8 mouse cellular contexts compared by ENCODE assay signal in genomic region chr9:108263131-108263681, GRCm38 (mm10). TPM values are rescaled to one million over a fixed set of nuclear protein-coding genes. Genes with fewer than 3 reads are reported as not detected.
DNase-seq lines count a peak whose midpoint lies in the region; ATAC-seq and TF ChIP-seq lines count a peak whose summit lies in the region.

No protein-coding gene starts in this region.

- H3K79me2 ChIP-seq in macrophage (ENCODE audit: inconsistent target), result peaks cover 47% of the 10 kb centered on the region

- TF ChIP-seq CTCF in spleen, adult 2 months (IDR thresholded peaks at IDR 0.05; ENCODE audit: extremely low read depth, insufficient read depth, insufficient read length, insufficient replicate concordance), result no peak
- no peak for TF ChIP-seq CTCF in stomach, postnatal 0 days (IDR thresholded peaks at IDR 0.05; ENCODE audit: low read depth)

- no peaks in the 10 kb centered on the region for H3K36me3 ChIP-seq in spleen, adult 2 months (ENCODE audit: control insufficient read depth, insufficient read depth, low read length)
- H3K36me3 ChIP-seq in macrophage (ENCODE audit: inconsistent target), result no peaks in the 10 kb centered on the region
- no peaks in the 10 kb centered on the region for H3K36me3 ChIP-seq in stomach, postnatal 0 days (ENCODE audit: control insufficient read depth, insufficient read depth, low read length)

- H3K27ac ChIP-seq in spleen, adult 2 months (ENCODE audit: insufficient read depth, low read length), result peak overlapping the region; percentile 68
- no peak overlapping the region for H3K27ac ChIP-seq in macrophage
- peak overlapping the region; percentile 98 for H3K27ac ChIP-seq in stomach, postnatal 0 days (replicated peaks)

- no peak for TF ChIP-seq POLR2A in spleen, adult 2 months (IDR thresholded peaks at IDR 0.05; ENCODE audit: low read depth, low read length)

- no peaks in the 10 kb centered on the region for H3K9me3 ChIP-seq in stomach, postnatal 0 days (ENCODE audit: control insufficient read depth, low read length)

- H3K9ac ChIP-seq in stomach, postnatal 0 days (ENCODE audit: low read length), result peak overlapping the region; percentile 89

- TF ChIP-seq EP300 in stomach, postnatal 0 days (optimal IDR thresholded peaks at IDR 0.05), result no peak

- peak overlapping the region; percentile 61 for H3K4me2 ChIP-seq in stomach, postnatal 0 days (replicated peaks; ENCODE audit: low read depth)

- H3K4me3 ChIP-seq in spleen, adult 2 months (ENCODE audit: extremely low read depth, insufficient read depth, insufficient read length), result peak overlapping the region; percentile 70
- H3K4me3 ChIP-seq in macrophage (ENCODE audit: inconsistent target), result peak overlapping the region; percentile 54
- peak overlapping the region; percentile 95 for H3K4me3 ChIP-seq in stomach, postnatal 0 days (ENCODE audit: low read depth, low read length)

- peak; percentile 47 for ATAC-seq in stomach, postnatal 0 days (ENCODE audit: low FRiP score, low TSS enrichment)

- under 1% methylated on average over 54 of the region's 62 CpGs for WGBS in spleen, adult 2 months
- 1% methylated on average over 51 of the region's 62 CpGs for WGBS in macrophage (ENCODE audit: missing documents)
- WGBS in stomach, postnatal 0 days, result under 1% methylated on average over 53 of the region's 62 CpGs

- peak in 1 of 2 experiments; percentile 64 for DNase-seq in spleen, adult 2 months (ENCODE audit: low read depth in 1 of 2, low spot score in 2 of 2)
- DNase-seq in spleen, adult 18-20 months, result no peak
- DNase-seq in c-Kit-positive CD71-positive TER-119-positive erythroid progenitor cells, embryonic 14.5 days (ENCODE audit: low spot score), result peak; percentile 31
- DNase-seq in frontal cortex, postnatal 36 days (ENCODE audit: low spot score in 2 of 2), result peak; percentile 37 to 39
- DNase-seq in layer of hippocampus, adult 9-11 months, result peak; percentile 10
- no peak for DNase-seq in stomach, postnatal 0 days (ENCODE audit: low spot score)
- no peak for DNase-seq in spleen, adult 12 weeks (ENCODE audit: low spot score)

- H3K4me1 ChIP-seq in spleen, adult 2 months (ENCODE audit: control insufficient read depth, insufficient read depth, insufficient read length), result peaks cover 7% of the 10 kb centered on the region
- H3K4me1 ChIP-seq in stomach, postnatal 0 days (replicated peaks; ENCODE audit: control insufficient read depth, insufficient read depth), result peaks cover 13% of the 10 kb centered on the region

- H3K27me3 ChIP-seq in spleen, adult 2 months (ENCODE audit: control insufficient read depth, insufficient read depth, low read length), result no peaks in the 10 kb centered on the region
- no peaks in the 10 kb centered on the region for H3K27me3 ChIP-seq in stomach, postnatal 0 days (ENCODE audit: control insufficient read depth, insufficient read depth, low read length)

RNA-seq across cellular contexts. Expression of gene Dag1, which starts 0.6 kb away (rescaled TPM):
- 15.5 and 17.2 TPM in 2 replicates for polyA plus RNA-seq in spleen, adult 2 months (2012; rRNA removed)
- total RNA-seq in macrophage (2018; cell fraction: chromatin; rRNA removed), result 10 to 100 TPM in 16 of 26 experiments, 1 to 10 TPM in 10; 1.9 to 33.6 (median 12.7) TPM
- 10 to 100 TPM; 15.3 to 75.1 (median 34.1) TPM for total RNA-seq in macrophage (2018; cell fraction: cytosol; rRNA removed)
- total RNA-seq in macrophage (2018; cell fraction: nucleus; rRNA removed), result 10 to 100 TPM; 20.2 to 80.7 (median 40.0) TPM
- 38.1 to 58.2 TPM (median 44.5 TPM) in 3 replicates for polyA plus RNA-seq in macrophage (2018)
- 52.7 and 59.2 TPM in 2 replicates for polyA plus RNA-seq in stomach, postnatal 0 days (2015; fragmentation: Nextera tagmentation; extraction: Ambion mirVana)

RNA-seq across cellular contexts. Expression of gene Nicn1, which starts 27.0 kb away (rescaled TPM):
- polyA plus RNA-seq in spleen, adult 2 months (2012; rRNA removed), result 4.2 and 4.6 TPM in 2 replicates
- total RNA-seq in macrophage (2018; cell fraction: chromatin; rRNA removed), result 10 to 100 TPM in 1 of 26 experiments, 1 to 10 TPM in 21, under 1 TPM in 4; 0.51 to 11.4 (median 3.6) TPM
- total RNA-seq in macrophage (2018; cell fraction: cytosol; rRNA removed), result 1 to 10 TPM; 4.4 to 9.4 (median 5.8) TPM
- total RNA-seq in macrophage (2018; cell fraction: nucleus; rRNA removed), result 1 to 10 TPM in 24 of 26 experiments, under 1 TPM in 2; 0.81 to 9.2 (median 3.0) TPM
- 6.8 to 7.1 TPM (median 6.8 TPM) in 3 replicates for polyA plus RNA-seq in macrophage (2018)
- polyA plus RNA-seq in stomach, postnatal 0 days (2015; fragmentation: Nextera tagmentation; extraction: Ambion mirVana), result 17.3 and 20.3 TPM in 2 replicates

RNA-seq across cellular contexts. Expression of gene Amt, which starts 33.4 kb away (rescaled TPM):
- 1.7 and 3.1 TPM in 2 replicates for polyA plus RNA-seq in spleen, adult 2 months (2012; rRNA removed)
- total RNA-seq in macrophage (2018; cell fraction: chromatin; rRNA removed), result 10 to 100 TPM in 4 of 26 experiments, 1 to 10 TPM in 20, under 1 TPM in 1, not detected in 1; 0.46 to 14.4 (median 5.6) TPM
- total RNA-seq in macrophage (2018; cell fraction: cytosol; rRNA removed), result under 1 TPM in 13 of 26 experiments, not detected in 13; 0.07 to 0.77 (median 0.19) TPM
- total RNA-seq in macrophage (2018; cell fraction: nucleus; rRNA removed), result 1 to 10 TPM in 19 of 26 experiments, under 1 TPM in 5, not detected in 2; 0.18 to 6.7 (median 2.4) TPM
- 0.67 to 1.3 TPM (median 0.96 TPM) in 3 replicates for polyA plus RNA-seq in macrophage (2018)
- 10.5 and 11.6 TPM in 2 replicates for polyA plus RNA-seq in stomach, postnatal 0 days (2015; fragmentation: Nextera tagmentation; extraction: Ambion mirVana)

RNA-seq across cellular contexts. Expression of gene Rhoa, which starts 42.7 kb away (rescaled TPM):
- polyA plus RNA-seq in spleen, adult 2 months (2012; rRNA removed), result 89.7 and 90.3 TPM in 2 replicates
- 100 to 1,000 TPM in 13 of 26 experiments, 10 to 100 TPM in 13; 77.4 to 166 (median 100) TPM for total RNA-seq in macrophage (2018; cell fraction: chromatin; rRNA removed)
- 100 to 1,000 TPM; 351 to 428 (median 397) TPM for total RNA-seq in macrophage (2018; cell fraction: cytosol; rRNA removed)
- 100 to 1,000 TPM; 142 to 338 (median 218) TPM for total RNA-seq in macrophage (2018; cell fraction: nucleus; rRNA removed)
- polyA plus RNA-seq in macrophage (2018), result 409 to 646 TPM (median 437 TPM) in 3 replicates
- polyA plus RNA-seq in stomach, postnatal 0 days (2015; fragmentation: Nextera tagmentation; extraction: Ambion mirVana), result 363 and 370 TPM in 2 replicates

RNA-seq across cellular contexts. Expression of gene Tcta, which starts 42.8 kb away (rescaled TPM):
- 17.9 and 19.7 TPM in 2 replicates for polyA plus RNA-seq in spleen, adult 2 months (2012; rRNA removed)
- 10 to 100 TPM in 7 of 26 experiments, 1 to 10 TPM in 19; 1.3 to 15.5 (median 5.4) TPM for total RNA-seq in macrophage (2018; cell fraction: chromatin; rRNA removed)
- total RNA-seq in macrophage (2018; cell fraction: cytosol; rRNA removed), result 10 to 100 TPM in 19 of 26 experiments, 1 to 10 TPM in 7; 5.3 to 25.4 (median 17.1) TPM
- 10 to 100 TPM in 13 of 26 experiments, 1 to 10 TPM in 13; 2.6 to 30.5 (median 10.4) TPM for total RNA-seq in macrophage (2018; cell fraction: nucleus; rRNA removed)
- 7.0 to 22.0 TPM (median 13.1 TPM) in 3 replicates for polyA plus RNA-seq in macrophage (2018)
- polyA plus RNA-seq in stomach, postnatal 0 days (2015; fragmentation: Nextera tagmentation; extraction: Ambion mirVana), result 58.2 and 61.4 TPM in 2 replicates

Comparison
In these comparisons a context has a peak if more than half of its experiments do, and no peak if none do; other contexts are left out.
1. DNase-seq: peak in c-Kit-positive CD71-positive TER-119-positive erythroid progenitor cells, embryonic 14.5 days (single experiment), frontal cortex, postnatal 36 days (2 of 2) and layer of hippocampus, adult 9-11 months (single experiment); none in spleen, adult 18-20 months (0 of 2), stomach, postnatal 0 days (single experiment) and spleen, adult 12 weeks (single experiment).
2. Peak in every context shown above with its lines, with median percentiles within 50 percentile points of each other: H3K4me3 ChIP-seq.